Mouse (Mus musculus): ENCODE measurements around the gene Rpl38. TPM values are rescaled to one million over a fixed set of nuclear protein-coding genes. Genes with fewer than 3 reads are reported as not detected.

Gene Rpl38
- total RNA-seq (2021): 1,000 to 10,000 TPM; 1,120 to 1,187 TPM
- long read RNA-seq, experiment 1, transcript Rpl38-204 (5 exons, 371 nt): major isoform, 445 of 763 reads
- long read RNA-seq, experiment 1, transcript Rpl38-203 (4 exons, 457 nt): minor isoform, 21 of 763 reads
- long read RNA-seq, experiment 1, transcript Rpl38-201 (5 exons, 364 nt): minor isoform, 239 of 763 reads
- long read RNA-seq, experiment 1, transcript Rpl38-202 (5 exons, 345 nt): minor isoform, 20 of 763 reads
- long read RNA-seq, experiment 1, partial matches to known transcripts: 31 of 763 reads
- long read RNA-seq, experiment 1, other reads (novel, unspliced or antisense): 7 of 763 reads
- long read RNA-seq, experiment 2, transcript Rpl38-204 (5 exons, 371 nt): major isoform, 256 of 442 reads
- long read RNA-seq, experiment 2, transcript Rpl38-203 (4 exons, 457 nt): minor isoform, 29 of 442 reads
- long read RNA-seq, experiment 2, transcript Rpl38-201 (5 exons, 364 nt): minor isoform, 137 of 442 reads
- long read RNA-seq, experiment 2, transcript Rpl38-202 (5 exons, 345 nt): minor isoform, 9 of 442 reads
- long read RNA-seq, experiment 2, partial matches to known transcripts: 7 of 442 reads
- long read RNA-seq, experiment 2, other reads (novel, unspliced or antisense): 4 of 442 reads

GRCm38 (mm10) chr11:114668301-114668710 is at the start of gene Rpl38:
TSS of gene Rpl38 (plus strand) at chr11:114668524.
- peak; percentile 91 for DNase-seq

DNA sequence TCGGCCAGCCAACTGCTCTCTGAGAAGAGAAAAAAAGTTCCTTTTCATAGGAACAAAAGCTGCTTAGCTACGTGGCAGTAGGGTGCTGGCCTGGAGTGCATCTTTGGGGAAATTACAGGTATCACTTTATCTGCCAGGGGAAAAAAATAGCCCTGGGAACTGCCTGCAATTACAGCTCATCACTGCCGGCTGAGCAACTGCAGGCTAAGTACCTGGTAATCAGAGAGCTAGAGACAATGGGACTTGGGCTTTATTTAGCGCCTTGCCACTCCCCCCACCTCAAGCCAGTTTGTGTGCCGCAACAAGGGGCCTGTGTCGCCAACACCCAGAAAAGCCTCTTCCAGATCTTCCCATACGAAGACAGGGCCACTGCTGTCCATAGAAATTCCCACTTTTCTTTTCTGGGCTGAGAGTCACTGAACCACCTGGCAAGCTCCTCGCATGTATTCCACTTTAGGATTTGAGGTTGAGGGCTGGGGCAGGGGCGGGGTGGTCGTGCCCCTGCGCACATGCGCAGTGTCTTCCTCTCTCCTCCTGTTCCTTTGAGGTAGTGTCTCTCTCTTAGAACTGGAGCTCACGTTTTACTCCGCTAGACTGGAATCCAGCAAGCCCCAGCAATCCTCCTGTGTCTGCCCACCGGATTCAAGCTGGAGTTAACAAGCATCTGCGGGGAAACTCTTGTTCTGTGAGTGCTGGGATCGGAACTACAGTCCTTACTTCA is 49.5 kb upstream of the Rpl38 start:
- DNase-seq: no peak

DNA sequence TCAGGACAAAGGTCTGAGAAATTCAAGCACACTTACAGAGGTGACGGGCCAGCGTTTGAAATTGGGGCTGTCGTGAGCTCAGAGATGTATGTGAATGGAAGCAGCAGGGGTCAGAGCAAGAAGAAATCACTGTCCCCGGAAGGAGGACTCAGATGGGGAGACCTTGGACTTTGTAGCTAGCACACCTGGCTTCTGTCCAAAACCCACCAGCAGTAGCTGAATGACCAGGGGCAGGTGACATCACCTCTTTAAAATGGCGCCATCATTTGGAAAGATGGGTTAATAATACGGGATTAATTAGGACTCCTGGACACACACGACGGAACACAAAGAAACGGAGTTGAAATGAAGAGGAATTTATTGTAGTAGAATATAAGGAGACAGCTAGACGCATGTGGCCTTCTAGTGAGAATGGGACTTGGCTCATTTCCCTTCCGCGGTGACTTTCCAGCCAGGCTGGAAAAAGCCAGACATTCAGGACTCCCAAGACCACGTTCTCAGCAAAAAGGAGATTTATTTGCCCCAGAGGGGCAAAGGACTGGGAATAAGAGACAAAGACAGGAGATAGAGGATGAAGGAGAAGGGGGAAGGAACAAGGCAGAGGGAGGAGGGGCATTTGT is 42.1 kb upstream of the Rpl38 start:
- peak; percentile 63 to 76 for DNase-seq

DNA sequence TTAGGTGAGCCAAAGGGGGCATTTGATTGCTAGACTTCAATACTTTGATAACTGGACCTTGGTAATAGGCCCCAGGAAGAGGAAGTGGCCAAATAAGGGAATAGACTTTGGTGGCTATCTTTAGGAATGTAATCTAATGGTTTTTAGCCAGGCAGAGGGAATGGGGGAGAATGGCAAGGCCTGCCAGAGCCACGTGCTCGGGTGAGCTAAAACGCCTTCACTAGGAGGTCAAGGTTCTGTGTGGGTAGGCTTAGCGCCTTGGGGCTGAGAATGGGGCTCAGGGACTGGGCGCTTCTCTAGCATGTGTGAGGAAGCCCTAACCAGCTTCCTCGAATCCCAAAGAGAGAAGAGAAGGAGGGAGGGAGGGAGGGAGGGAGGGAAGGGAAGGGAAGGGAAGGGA is 41.3 kb upstream of the Rpl38 start:
- DNase-seq: peak; percentile 31 to 59

DNA sequence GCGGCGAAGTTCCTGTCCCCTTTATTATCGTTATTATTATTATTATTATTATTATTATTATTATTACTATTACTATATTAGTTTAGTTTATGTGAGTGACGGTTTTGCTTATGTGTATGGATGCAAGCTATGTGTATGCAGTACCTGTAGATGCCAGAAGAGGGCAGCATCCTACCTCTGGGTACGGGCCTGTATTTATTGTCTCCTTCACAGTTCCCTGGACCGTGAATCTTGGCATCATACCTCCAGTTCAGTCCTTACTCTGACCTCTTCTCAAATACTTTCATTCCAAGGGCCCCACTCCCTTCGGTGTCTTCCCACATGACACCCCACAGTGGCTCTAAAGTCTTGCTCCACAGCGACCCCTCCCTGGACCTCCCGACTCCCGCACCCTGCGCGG is 40.3 kb upstream of the Rpl38 start:
- DNase-seq: no peak

GRCm38 (mm10) chr11:114630044-114630443 is 38.3 kb upstream of the Rpl38 start:
- DNase-seq: no peak

DNA sequence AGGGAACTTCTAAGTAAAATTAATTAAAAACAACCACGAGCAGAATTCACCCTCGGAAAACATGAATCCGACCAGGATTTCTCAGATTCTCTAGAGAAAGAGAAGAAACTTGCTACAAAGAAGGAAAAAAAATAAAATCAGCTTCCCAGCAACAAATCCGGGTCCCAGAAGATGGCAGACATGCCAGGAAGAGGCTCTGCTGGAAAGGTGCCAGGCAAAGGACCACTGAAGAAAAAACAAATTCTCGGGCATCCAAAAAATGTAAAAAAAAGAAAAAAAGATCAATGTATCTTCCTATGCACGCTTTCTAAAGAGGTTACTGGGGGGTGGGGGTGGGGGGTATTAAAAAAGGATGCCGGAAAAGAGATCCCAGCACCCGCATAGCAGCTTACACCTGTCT is 36.1 kb upstream of the Rpl38 start:
- DNase-seq: no peak

DNA sequence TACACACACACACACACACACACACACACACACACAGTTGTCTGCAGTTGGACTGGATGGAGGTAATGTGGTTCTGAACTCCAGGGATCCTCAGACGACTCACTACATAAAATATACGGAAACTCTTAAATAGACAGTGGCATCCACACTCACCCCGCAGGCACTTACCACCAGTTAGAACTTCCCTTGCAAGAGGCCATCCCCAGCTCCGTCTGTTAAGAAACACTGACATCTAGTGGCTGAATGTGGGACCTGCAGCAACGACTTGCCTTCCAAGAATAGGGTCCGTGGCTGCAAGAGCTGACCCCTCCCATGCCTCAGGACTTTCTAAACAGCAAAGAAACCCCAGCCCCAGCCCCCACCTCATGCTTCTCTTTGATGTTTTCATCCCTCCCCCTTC is 32.0 kb upstream of the Rpl38 start:
- DNase-seq: peak; percentile 74 to 79

DNA sequence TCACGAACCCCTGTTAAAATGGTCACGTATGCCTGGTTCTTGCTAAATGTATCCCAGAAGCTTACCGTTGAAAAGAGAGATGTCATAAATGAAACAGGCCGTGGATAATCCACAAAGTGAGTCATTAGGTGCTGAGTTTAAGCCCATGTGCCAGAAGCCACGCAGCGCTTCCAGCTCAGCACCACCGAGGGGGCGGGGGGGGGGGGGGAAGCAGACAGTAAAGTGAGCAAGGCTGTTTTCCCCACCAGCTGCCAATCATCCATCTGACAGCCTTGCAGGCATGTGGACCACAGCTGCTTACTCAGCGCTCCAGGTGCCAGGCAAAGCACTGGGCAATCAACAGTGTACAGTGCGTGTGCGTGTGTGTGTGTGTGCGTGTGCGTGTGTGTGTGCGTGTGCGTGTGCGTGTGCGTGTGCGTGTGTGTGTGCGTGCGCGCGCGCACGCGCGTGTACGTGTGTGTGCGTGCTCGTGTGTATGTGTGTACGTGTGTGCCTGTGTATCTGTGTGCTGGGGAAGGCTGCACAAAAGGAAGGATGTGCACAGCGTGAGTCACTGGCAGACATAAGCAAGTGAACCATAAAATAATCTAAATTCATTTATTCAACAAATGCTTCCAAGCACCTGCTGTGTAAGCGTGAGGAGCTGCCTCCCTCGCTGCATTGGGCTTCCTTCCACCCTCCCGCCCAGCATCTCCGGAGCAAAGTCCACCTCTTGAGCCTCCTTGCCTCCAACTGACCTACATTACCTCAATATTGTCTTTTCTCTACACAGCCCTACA is 31.4 kb upstream of the Rpl38 start:
- DNase-seq: no peak

- DNase-seq: peak; percentile 34 to 45
Measured at GRCm38 (mm10) chr11:114638647-114639290, 29.6 kb upstream of the Rpl38 start.

DNA sequence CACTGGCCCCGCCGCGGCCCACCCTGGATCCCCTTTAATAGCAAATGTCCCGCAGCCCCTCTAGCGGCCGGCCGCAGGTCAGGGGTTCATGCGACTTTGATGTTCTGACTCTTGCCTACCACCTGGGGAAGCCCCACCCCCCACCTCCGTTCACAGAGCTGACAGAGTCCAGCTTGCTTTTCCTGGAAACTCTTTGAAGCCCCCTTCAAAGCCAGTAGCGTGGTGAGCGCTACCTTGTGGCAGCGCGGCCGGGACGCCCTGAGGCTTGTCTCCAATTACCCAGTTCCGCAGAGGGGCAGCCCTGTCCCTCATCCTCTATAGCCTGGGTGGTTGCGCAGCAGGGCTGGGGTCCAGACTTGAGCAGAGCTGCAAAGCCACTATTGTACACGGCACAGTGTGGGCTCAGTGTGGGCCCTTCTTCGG is 28.6 kb upstream of the Rpl38 start:
- no peak for DNase-seq

DNA sequence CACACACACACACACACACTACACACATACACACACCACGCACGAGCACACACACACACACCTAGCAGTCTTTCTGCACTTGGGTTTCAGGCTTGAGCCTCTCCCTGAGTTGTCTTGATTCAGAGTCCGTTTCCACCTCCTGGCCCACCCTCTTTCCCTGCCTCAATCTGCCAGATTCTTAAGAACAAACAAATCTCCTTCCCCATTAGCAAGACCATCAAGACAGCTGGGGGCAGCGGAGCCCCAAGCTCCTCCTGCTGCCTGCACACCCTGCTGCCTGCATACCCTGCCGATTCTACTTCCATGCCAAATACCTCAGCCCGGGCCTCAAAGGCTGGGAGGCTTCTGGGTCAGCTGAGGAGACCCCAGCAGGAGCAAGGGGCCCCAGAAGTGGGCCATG is 27.7 kb upstream of the Rpl38 start:
- no peak for DNase-seq

GRCm38 (mm10) chr11:114641136-114641535 is 27.2 kb upstream of the Rpl38 start:
- no peak for DNase-seq

- DNase-seq: no peak
Measured at GRCm38 (mm10) chr11:114642184-114642583, 26.1 kb upstream of the Rpl38 start.

DNA sequence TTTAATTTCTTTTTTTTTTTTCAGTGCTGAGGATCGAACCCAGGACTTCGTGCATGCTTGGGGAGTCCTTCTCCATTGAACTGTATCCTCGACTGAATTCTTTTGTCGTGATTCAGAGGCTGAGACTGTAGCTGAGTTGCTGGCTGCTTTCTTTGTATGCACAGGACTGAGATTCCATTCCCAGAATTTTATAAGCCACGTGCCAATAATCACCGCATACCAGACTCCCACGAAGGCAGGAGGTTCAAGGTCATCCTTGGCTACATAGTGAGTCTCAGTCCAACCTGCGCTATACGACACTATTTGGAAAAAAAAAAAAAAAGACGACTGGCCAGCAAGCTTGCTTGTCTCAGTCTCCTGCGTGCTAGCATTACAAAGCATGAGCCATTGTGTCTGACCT is 25.4 kb upstream of the Rpl38 start:
- DNase-seq: no peak

GRCm38 (mm10) chr11:114644122-114644521 is 24.2 kb upstream of the Rpl38 start:
- no peak for DNase-seq

GRCm38 (mm10) chr11:114649510-114649909 is 18.8 kb upstream of the Rpl38 start:
- DNase-seq: no peak

GRCm38 (mm10) chr11:114652531-114652930 is 15.8 kb upstream of the Rpl38 start:
- DNase-seq: peak in 1 of 2 experiments; percentile 29

GRCm38 (mm10) chr11:114653664-114654063 is 14.7 kb upstream of the Rpl38 start:
- no peak for DNase-seq

DNA sequence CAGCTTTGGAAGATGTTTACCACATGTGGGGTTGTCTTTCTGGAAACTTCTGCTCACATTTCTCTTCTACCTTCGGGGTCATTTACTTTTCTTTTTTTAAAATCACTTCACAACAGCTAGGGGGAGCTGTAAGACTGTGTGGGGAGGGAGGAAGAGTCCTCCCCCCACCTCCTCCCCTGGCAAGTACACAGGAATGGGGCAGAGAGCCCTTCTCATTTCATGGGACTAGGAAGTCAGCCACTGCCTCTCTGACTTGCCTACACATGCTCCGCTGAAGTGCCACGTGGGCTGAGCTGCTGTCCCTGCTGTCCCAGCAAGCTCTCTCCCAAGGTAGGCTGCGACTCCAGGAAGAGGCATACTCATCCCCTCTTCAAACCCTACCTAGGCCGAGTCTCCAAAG is 13.8 kb upstream of the Rpl38 start:
- DNase-seq: no peak

DNA sequence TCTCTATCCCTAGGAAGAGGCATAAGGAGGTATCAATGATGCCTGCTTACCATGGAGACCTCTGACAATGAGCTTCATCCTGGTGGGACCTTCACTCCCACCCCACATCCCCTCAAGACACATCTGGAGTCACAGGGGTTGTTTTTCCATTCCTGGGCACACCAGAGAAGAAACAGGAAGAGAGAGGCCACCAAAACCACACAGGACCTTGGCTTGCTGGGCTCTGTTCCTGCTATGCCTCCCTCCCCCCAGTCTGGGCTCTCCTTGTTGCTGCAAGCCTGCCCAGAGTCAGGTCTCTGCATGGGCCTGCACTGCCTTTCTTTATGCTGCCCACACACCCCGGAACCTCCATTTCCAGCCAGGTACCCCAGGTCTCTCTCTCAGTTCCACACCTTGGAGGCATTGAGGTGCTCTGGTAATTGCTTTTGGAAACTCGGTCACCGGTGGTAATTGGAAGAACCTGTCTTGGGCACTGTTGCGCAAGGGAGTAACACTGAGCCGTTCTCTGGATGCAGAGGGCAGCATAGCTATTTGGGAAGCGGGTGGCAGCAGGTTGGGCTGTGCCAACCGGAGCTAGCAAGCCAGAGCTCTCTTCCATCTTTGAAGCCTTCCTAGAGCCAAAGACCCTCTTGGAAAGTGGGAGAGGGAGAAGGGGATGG is 12.8 kb upstream of the Rpl38 start:
- DNase-seq: no peak

Measured in adrenal gland, postnatal 36 days (tissue).